Mouse (Mus musculus): ENCODE results near the gene Gm5141. TPM values are rescaled to one million over a fixed set of nuclear protein-coding genes. Genes with fewer than 3 reads are reported as not detected.
"Not testable (repeated sequence)": the region's sequence is repeated elsewhere in the genome, so short reads cannot be mapped to it uniquely, and the experiment has no call there.

The Gm5141 gene
- polyA plus RNA-seq, 1 experiment from 2014 or later, result 13.1 TPM

GRCm38 (mm10) chr13:62760432-62761415 lies 24.9 kb downstream of the Gm5141 start, which contains the start of gene Platr25:
Platr25 (minus strand) TSS chr13:62760709.
- Histone ChIP-seq H3K4me3 (ENCODE audit: low read depth, low read length) (peak within 1 kb of the TSS; percentile 41), H3K9ac (ENCODE audit: low read length) (peak within 1 kb of the TSS; percentile 51; the same call in 1 of the 2 replicates), H3K4me2 (ENCODE audit: low read depth, low read length, severe bottlenecking) (peak within 1 kb of the TSS; percentile 44)
- not testable (repeated sequence) for H3K27me3 ChIP-seq (ENCODE audit: control insufficient read depth, insufficient read depth, low read length); H3K4me1 ChIP-seq (replicated peaks; ENCODE audit: control insufficient read depth, insufficient read depth, low read length); H3K9me3 ChIP-seq (ENCODE audit: control insufficient read depth, low read length); H3K36me3 ChIP-seq (ENCODE audit: control insufficient read depth, insufficient read depth, low read length); H3K27ac ChIP-seq (ENCODE audit: low read depth, low read length)
- WGBS, result 9% methylated on average over 20 of the region's 20 CpGs
- peak; percentile 96 for ATAC-seq (replicated peaks; ENCODE audit: low FRiP score)
- peak; percentile 78 for DNase-seq (ENCODE audit: low spot score)

- no peaks in the 10 kb centered on the region for H3K27me3 ChIP-seq (ENCODE audit: control insufficient read depth, insufficient read depth, low read length)
- no peak overlapping the region for H3K4me2 ChIP-seq (ENCODE audit: low read depth, low read length, severe bottlenecking)
- H3K9me3 ChIP-seq (ENCODE audit: control insufficient read depth, low read length), result no peaks in the 10 kb centered on the region
- DNase-seq (ENCODE audit: low spot score) (no peak), ATAC-seq (replicated peaks; ENCODE audit: low FRiP score) (no peak)
- WGBS, result 92% methylated on average over 2 of the region's 2 CpGs
- H3K4me1 ChIP-seq (replicated peaks; ENCODE audit: control insufficient read depth, insufficient read depth, low read length), result no peaks in the 10 kb centered on the region
- H3K9ac ChIP-seq (ENCODE audit: low read length), result no peak overlapping the region
- H3K4me3 ChIP-seq (ENCODE audit: low read depth, low read length), result no peak overlapping the region
- no peak overlapping the region for H3K27ac ChIP-seq (ENCODE audit: low read depth, low read length)
- no peaks in the 10 kb centered on the region for H3K36me3 ChIP-seq (ENCODE audit: control insufficient read depth, insufficient read depth, low read length)
Measured at GRCm38 (mm10) chr13:62733322-62733721, 52.3 kb downstream of the Gm5141 start.

MicroRNAs within 50 kb of the gene (microRNA counts, 519-probe panel; counts per million panel counts)
- 31.2 counts per million for microRNA mmu-miR-713

Small RNA genes lying within 50 kb of the gene (microRNA-seq; reads per million reads assigned to microRNA genes)
- not detected for gene Gm24588 (ENCODE audit: insufficient number of aligned reads)
- gene Mir713 (ENCODE audit: insufficient number of aligned reads), result not detected

Other genes with a start within 250 kb of the Gm5141 start
- not detected in 2 replicates for gene Zfp935, start 227.3 kb downstream of the Gm5141 start, polyA plus RNA-seq (2014; fragmentation: Nextera tagmentation; extraction: Ambion mirVana)
- gene Zfp934, start 214.6 kb downstream of the Gm5141 start, polyA plus RNA-seq (2014; fragmentation: Nextera tagmentation; extraction: Ambion mirVana), result 20.6 and 21.3 TPM in 2 replicates
- gene 6720489N17Rik, start 161.6 kb downstream of the Gm5141 start, polyA plus RNA-seq (2014; fragmentation: Nextera tagmentation; extraction: Ambion mirVana), result 15.7 and 18.2 TPM in 2 replicates
- 31.7 and 36.2 TPM in 2 replicates for gene Platr25, start 25.1 kb downstream of the Gm5141 start, polyA plus RNA-seq (2014; fragmentation: Nextera tagmentation; extraction: Ambion mirVana)
- not detected in 2 replicates for gene Fbp2, start 72.6 kb upstream of the Gm5141 start, polyA plus RNA-seq (2014; fragmentation: Nextera tagmentation; extraction: Ambion mirVana)
- not detected in 2 replicates for gene Fbp1, start 102.5 kb upstream of the Gm5141 start, polyA plus RNA-seq (2014; fragmentation: Nextera tagmentation; extraction: Ambion mirVana)
- gene 2010111I01Rik, start 179.1 kb upstream of the Gm5141 start, polyA plus RNA-seq (2014; fragmentation: Nextera tagmentation; extraction: Ambion mirVana), result 36.1 and 38.9 TPM in 2 replicates

All from forebrain, embryonic 11.5 days (tissue).